Mouse (Mus musculus): Measurements from ENCODE around the gene Tox2.

The Tox2 gene

GRCm38 (mm10) chr2:163372627-163373026 is 169.7 kb downstream of the Tox2 start:
- no peak for DNase-seq

All from kidney, postnatal 10 days (tissue).